Mouse (Mus musculus) liver, embryonic 14.5 days (tissue): ENCODE measurements at regions not wholly inside any gene's neighbourhood (a gene's known extent, or its start where the extent isn't known, plus 50 kb on each side); places are given as distances from the start of the nearest gene placed in this dataset.

ENCODE experiments used
- ATAC-seq: fragments of 200-750 bp; cut with Nextera tagmentation; 2 replicates; pipeline ENCODE4 v1.8.0; 2017; ENCODE audit warnings: moderate number of reproducible peaks, mild to moderate bottlenecking, moderate library complexity; ENCODE audit not compliant: insufficient read depth
- DNase-seq, 3 experiments: peaks; one replicate each; pipeline ENCODE4 v3.0.0-alpha.2; 2012 to 2013; ENCODE audit warnings: low read depth in 3 of 3, low spot score in 3 of 3
- H3K27ac ChIP-seq: fragments of 300-500 bp; sonication (generic); 2 replicates; pipeline ENCODE4 v1.5.1; 2014; ENCODE audit warnings: moderate library complexity, mild to moderate bottlenecking, control low read depth, inconsistent platforms
- H3K27me3 ChIP-seq: fragments of 300-500 bp; sonication (generic); 2 replicates; pipeline ENCODE4 v1.6.1; 2014; ENCODE audit warnings: mild to moderate bottlenecking, low read length, moderate library complexity; ENCODE audit not compliant: control insufficient read depth, insufficient read depth
- H3K36me3 ChIP-seq: fragments of 300-500 bp; sonication (generic); replicated peaks from 2 replicates; pipeline ENCODE4 v1.6.1; 2014; ENCODE audit warnings: low read depth; ENCODE audit not compliant: control insufficient read depth, insufficient read depth
- H3K4me1 ChIP-seq, 2 experiments: fragments of 200-500 bp in 1 of 2; fragments of 300-500 bp in 1 of 2; sonication (generic) in 1 of 2; replicated peaks; 2 replicates each; pipeline ENCODE4 v1.6.1; 2012 to 2014; ENCODE audit warnings: antibody characterized with exemption in 1 of 2, inconsistent platforms in 1 of 2, low read length in 1 of 2; ENCODE audit not compliant: control insufficient read depth in 2 of 2, insufficient read depth in 2 of 2
- H3K4me2 ChIP-seq: fragments of 300-500 bp; sonication (generic); 2 replicates; pipeline ENCODE4 v1.6.1; 2014; ENCODE audit warnings: low read depth, mild to moderate bottlenecking, control low read depth, moderate library complexity
- H3K4me3 ChIP-seq, 2 experiments: fragments of 200-500 bp in 1 of 2; fragments of 300-500 bp in 1 of 2; sonication (generic) in 1 of 2; 2 replicates each; pipeline ENCODE4 v1.5.1; 2012 to 2014; ENCODE audit warnings: low read depth in 2 of 2, low read length in 2 of 2, mild to moderate bottlenecking in 2 of 2, control low read depth in 1 of 2, inconsistent platforms in 1 of 2, moderate library complexity in 1 of 2; ENCODE audit not compliant: insufficient read depth in 1 of 2
- H3K9ac ChIP-seq: fragments of 300-500 bp; sonication (generic); replicated peaks from 2 replicates; pipeline ENCODE4 v1.6.1; 2014; ENCODE audit warnings: mild to moderate bottlenecking, control low read depth, moderate library complexity
- H3K9me3 ChIP-seq: fragments of 300-500 bp; sonication (generic); 2 replicates; pipeline ENCODE4 v1.6.1; 2016; ENCODE audit warnings: low read length, mixed read lengths; ENCODE audit not compliant: control insufficient read depth
- CTCF ChIP-seq: IDR thresholded peaks from 2 replicates; pipeline ENCODE4 v1.5.1; 2016; ENCODE audit warnings: antibody characterized with exemption, low read depth, control low read depth
- EP300 ChIP-seq: IDR thresholded peaks from 2 replicates; pipeline ENCODE4 v1.6.1; 2016; ENCODE audit warnings: antibody characterized with exemption, low read depth
- WGBS: fragments of 180-500 bp; shearing (Covaris S2); extraction: QIAGEN DNeasy Blood & Tissue Kit; methylation state at CpG from one replicate; pipeline ENCODE4 v1.1.7; 2014; ENCODE audit not compliant: insufficient replicate concordance; 5-methylcytosine and 5-hydroxymethylcytosine counted together

GRCm38 (mm10) chr2:92772623-92773022 is 142.3 kb upstream of the Syt13 start:
- Histone ChIP-seq H3K4me3 (no peak overlapping the region), H3K4me1 (no peaks in the 10 kb centered on the region), H3K9me3 (no peaks in the 10 kb centered on the region), H3K36me3 (no peaks in the 10 kb centered on the region), H3K27ac (no peak overlapping the region), H3K9ac (no peak overlapping the region), H3K27me3 (no peaks in the 10 kb centered on the region), H3K4me2 (no peak overlapping the region)
- DNase-seq (no peak), ATAC-seq (no peak)
- 54% methylated on average over 7 of the region's 7 CpGs for WGBS
- no peak for TF ChIP-seq EP300
- no peak for TF ChIP-seq CTCF

- H3K36me3 ChIP-seq, result no peaks in the 10 kb centered on the region
- no peaks in the 10 kb centered on the region for H3K27me3 ChIP-seq
- TF ChIP-seq CTCF, result no peak
- no peak for TF ChIP-seq EP300
- H3K9me3 ChIP-seq, result no peaks in the 10 kb centered on the region
- H3K4me3 ChIP-seq, result no peak overlapping the region
- no peaks in the 10 kb centered on the region for H3K4me1 ChIP-seq
- H3K4me2 ChIP-seq, result no peak overlapping the region
- DNase-seq (no peak), ATAC-seq (no peak)
- 61% methylated on average over 2 of the region's 2 CpGs for WGBS
- no peak overlapping the region for H3K9ac ChIP-seq
- no peak overlapping the region for H3K27ac ChIP-seq
These were observed 138.4 kb upstream of the Syt13 start for GRCm38 (mm10) chr2:92776497-92776896.

GRCm38 (mm10) chr2:92779101-92779500 is 135.8 kb upstream of the Syt13 start:
- WGBS, result 26% methylated on average over 1 of the region's 1 CpGs
- no peak for DNase-seq
- no peak overlapping the region for H3K4me3 ChIP-seq

GRCm38 (mm10) chr2:92780021-92780420 is 134.9 kb upstream of the Syt13 start:
- Histone ChIP-seq H3K27me3 (no peaks in the 10 kb centered on the region), H3K9me3 (no peaks in the 10 kb centered on the region), H3K4me3 (no peak overlapping the region), H3K27ac (no peak overlapping the region), H3K36me3 (no peaks in the 10 kb centered on the region), H3K9ac (no peak overlapping the region), H3K4me2 (no peak overlapping the region), H3K4me1 (no peaks in the 10 kb centered on the region)
- DNase-seq (no peak), ATAC-seq (no peak)
- TF ChIP-seq CTCF (no peak), EP300 (no peak)
- 52% methylated on average over 1 of the region's 1 CpGs for whole genome bisulfite sequencing

More at GRCm38 (mm10) chr2:92779101-92779500, 135.8 kb upstream of the Syt13 start:
- ATAC-seq, result no peak
- no peak overlapping the region for H3K27ac ChIP-seq
- no peaks in the 10 kb centered on the region for H3K27me3 ChIP-seq
- H3K9ac ChIP-seq, result no peak overlapping the region
- H3K4me1 ChIP-seq, result no peaks in the 10 kb centered on the region
- no peak overlapping the region for H3K4me2 ChIP-seq
- H3K36me3 ChIP-seq, result no peaks in the 10 kb centered on the region
- no peaks in the 10 kb centered on the region for H3K9me3 ChIP-seq
- TF ChIP-seq CTCF, result no peak
- no peak for TF ChIP-seq EP300

GRCm38 (mm10) chr2:92781451-92781850 is 133.4 kb upstream of the Syt13 start:
- TF ChIP-seq CTCF, result no peak
- TF ChIP-seq EP300, result no peak
- 49% methylated on average over 5 of the region's 5 CpGs for WGBS
- H3K27ac ChIP-seq, result no peak overlapping the region

More at GRCm38 (mm10) chr2:92781451-92781850, 133.4 kb upstream of the Syt13 start:
- Histone ChIP-seq H3K9ac (no peak overlapping the region), H3K4me2 (no peak overlapping the region), H3K4me1 (no peaks in the 10 kb centered on the region), H3K27me3 (no peaks in the 10 kb centered on the region), H3K4me3 (no peak overlapping the region), H3K9me3 (no peaks in the 10 kb centered on the region), H3K36me3 (no peaks in the 10 kb centered on the region)
- DNase-seq (no peak), ATAC-seq (no peak)
